Mouse (Mus musculus): ENCODE data around the gene Zfp428. TPM values are rescaled to one million over a fixed set of nuclear protein-coding genes. Genes with fewer than 3 reads are reported as not detected.
A peak's percentile ranks its signal among the peaks of the same experiment; 100 is the strongest.

Zfp428 gene
- total and polyA plus RNA-seq, 2 experiments from 2014 or later = 138 to 219 TPM

- ATAC-seq (no peak), DNase-seq (ENCODE audit: low spot score) (no peak)
- WGBS = 17% methylated on average over 10 of the region's 10 CpGs
- Histone ChIP-seq H3K27me3 (ENCODE audit: insufficient read depth, low read length) (no peaks in the 10 kb centered on the region), H3K9ac (replicated peaks; ENCODE audit: low read length) (no peak overlapping the region; the same call in 1 of the 2 replicates), H3K4me3 (ENCODE audit: low read length) (no peak overlapping the region), H3K36me3 (ENCODE audit: insufficient read depth, low read length) (0 out of 2 replicates have a peak, but pooled peaks cover 6% of the 10 kb centered on the region), H3K4me1 (ENCODE audit: insufficient read depth, low read length) (peaks cover 14% of the 10 kb centered on the region), H3K9me3 (ENCODE audit: low read length) (no peaks in the 10 kb centered on the region), H3K27ac (0 out of 2 replicates have a peak overlapping the region, but pooled peaks have one; percentile 7), H3K4me2 (ENCODE audit: low read depth, low read length) (no peak overlapping the region)
- no peak for TF ChIP-seq CTCF (IDR thresholded peaks at IDR 0.05; ENCODE audit: low read depth)
Measured at GRCm38 (mm10) chr7:24504004-24504403, 2.8 kb upstream of the Zfp428 start.

GRCm38 (mm10) chr7:24504868-24505267 is 1.9 kb upstream of the Zfp428 start:
- 0 out of 2 replicates have a peak, but pooled peaks cover 6% of the 10 kb centered on the region for H3K36me3 ChIP-seq (ENCODE audit: insufficient read depth, low read length)
- H3K9me3 ChIP-seq (ENCODE audit: low read length) = no peaks in the 10 kb centered on the region
- ATAC-seq = no peak
- H3K4me2 ChIP-seq (ENCODE audit: low read depth, low read length) = no peak overlapping the region
- H3K9ac ChIP-seq (replicated peaks; ENCODE audit: low read length) = peak overlapping the region; percentile 35; the same call in 1 of the 2 replicates
- WGBS = 33% methylated on average over 4 of the region's 4 CpGs
- H3K4me3 ChIP-seq (ENCODE audit: low read length) = no peak overlapping the region
- H3K27me3 ChIP-seq (ENCODE audit: insufficient read depth, low read length) = no peaks in the 10 kb centered on the region
- H3K27ac ChIP-seq = peak overlapping the region; percentile 100; the same call in 1 of the 2 replicates
- peaks cover 14% of the 10 kb centered on the region for H3K4me1 ChIP-seq (ENCODE audit: insufficient read depth, low read length)
- DNase-seq (ENCODE audit: low spot score) = no peak
- no peak for TF ChIP-seq CTCF (IDR thresholded peaks at IDR 0.05; ENCODE audit: low read depth)

GRCm38 (mm10) chr7:24505447-24506064 is 1.2 kb upstream of the Zfp428 start:
- peak overlapping the region; percentile 100 for H3K27ac ChIP-seq
- no peaks in the 10 kb centered on the region for H3K27me3 ChIP-seq (ENCODE audit: insufficient read depth, low read length)
- TF ChIP-seq CTCF (IDR thresholded peaks at IDR 0.05; ENCODE audit: low read depth) = no peak
- DNase-seq (ENCODE audit: low spot score) (peak; percentile 11), ATAC-seq (no peak)
- H3K9ac ChIP-seq (replicated peaks; ENCODE audit: low read length) = peak overlapping the region; percentile 35; the same call in 1 of the 2 replicates
- 10% methylated on average over 15 of the region's 15 CpGs for WGBS
- H3K9me3 ChIP-seq (ENCODE audit: low read length) = no peaks in the 10 kb centered on the region
- peaks cover 14% of the 10 kb centered on the region for H3K4me1 ChIP-seq (ENCODE audit: insufficient read depth, low read length)
- H3K36me3 ChIP-seq (ENCODE audit: insufficient read depth, low read length) = 0 out of 2 replicates have a peak, but pooled peaks cover 6% of the 10 kb centered on the region
- H3K4me3 ChIP-seq (ENCODE audit: low read length) = no peak overlapping the region; the same call in 1 of the 2 replicates
- H3K4me2 ChIP-seq (ENCODE audit: low read depth, low read length) = peak overlapping the region; percentile 80

GRCm38 (mm10) chr7:24506065-24506459 is 744 bp upstream of the Zfp428 start:
- Histone ChIP-seq H3K4me3 (ENCODE audit: low read length) (peak overlapping the region; percentile 60), H3K27me3 (ENCODE audit: insufficient read depth, low read length) (no peaks in the 10 kb centered on the region), H3K27ac (peak overlapping the region; percentile 100), H3K4me1 (ENCODE audit: insufficient read depth, low read length) (peaks cover 14% of the 10 kb centered on the region), H3K9me3 (ENCODE audit: low read length) (no peaks in the 10 kb centered on the region), H3K36me3 (ENCODE audit: insufficient read depth, low read length) (0 out of 2 replicates have a peak, but pooled peaks cover 6% of the 10 kb centered on the region), H3K9ac (replicated peaks; ENCODE audit: low read length) (peak overlapping the region; percentile 78), H3K4me2 (ENCODE audit: low read depth, low read length) (peak overlapping the region; percentile 80)
- DNase-seq (ENCODE audit: low spot score) (peak; percentile 43), ATAC-seq (no peak)
- TF ChIP-seq CTCF (IDR thresholded peaks at IDR 0.05; ENCODE audit: low read depth) = no peak
- 5% methylated on average over 3 of the region's 3 CpGs for WGBS

- DNase-seq (ENCODE audit: low spot score) (peak; percentile 81), ATAC-seq (peak; percentile 11)
- Histone ChIP-seq H3K27me3 (ENCODE audit: insufficient read depth, low read length) (no peaks in the 10 kb centered on the region), H3K9ac (replicated peaks; ENCODE audit: low read length) (peak overlapping the region; percentile 78), H3K4me1 (ENCODE audit: insufficient read depth, low read length) (peaks cover 14% of the 10 kb centered on the region), H3K27ac (peak overlapping the region; percentile 100), H3K4me2 (ENCODE audit: low read depth, low read length) (peak overlapping the region; percentile 80), H3K36me3 (ENCODE audit: insufficient read depth, low read length) (0 out of 2 replicates have a peak, but pooled peaks cover 6% of the 10 kb centered on the region), H3K4me3 (ENCODE audit: low read length) (peak overlapping the region; percentile 60), H3K9me3 (ENCODE audit: low read length) (no peaks in the 10 kb centered on the region)
- TF ChIP-seq CTCF (IDR thresholded peaks at IDR 0.05; ENCODE audit: low read depth) = no peak
- WGBS = 0% methylated on average over 12 of the region's 12 CpGs
Measured at GRCm38 (mm10) chr7:24506476-24506837, 349 bp upstream of the Zfp428 start.

GRCm38 (mm10) chr7:24507726-24508114 is 914 bp downstream of the Zfp428 start:
- Histone ChIP-seq H3K4me2 (ENCODE audit: low read depth, low read length) (peak overlapping the region; percentile 80), H3K36me3 (ENCODE audit: insufficient read depth, low read length) (0 out of 2 replicates have a peak, but pooled peaks cover under 1% of the 10 kb centered on the region), H3K27ac (peak overlapping the region; percentile 100), H3K27me3 (ENCODE audit: insufficient read depth, low read length) (no peaks in the 10 kb centered on the region), H3K4me3 (ENCODE audit: low read length) (peak overlapping the region; percentile 60), H3K9ac (replicated peaks; ENCODE audit: low read length) (peak overlapping the region; percentile 78), H3K4me1 (ENCODE audit: insufficient read depth, low read length) (peaks cover 14% of the 10 kb centered on the region), H3K9me3 (ENCODE audit: low read length) (no peaks in the 10 kb centered on the region)
- 1% methylated on average over 20 of the region's 20 CpGs for WGBS
- no peak for DNase-seq (ENCODE audit: low spot score)
- peak; percentile 2 for ATAC-seq
- no peak for TF ChIP-seq CTCF (IDR thresholded peaks at IDR 0.05; ENCODE audit: low read depth)

GRCm38 (mm10) chr7:24512355-24512754 is 5.5 kb downstream of the Zfp428 start, which contains the start of gene AC161166.1:
TSS of gene AC161166.1 (minus strand) at chr7:24512455.
- Histone ChIP-seq H3K36me3 (ENCODE audit: insufficient read depth, low read length) (no peaks in the 10 kb centered on the region), H3K4me2 (ENCODE audit: low read depth, low read length) (no peak within 1 kb of the TSS), H3K9ac (replicated peaks; ENCODE audit: low read length) (no peak within 1 kb of the TSS), H3K27me3 (ENCODE audit: insufficient read depth, low read length) (no peaks in the 10 kb centered on the region), H3K4me3 (ENCODE audit: low read length) (no peak within 1 kb of the TSS), H3K9me3 (ENCODE audit: low read length) (no peaks in the 10 kb centered on the region), H3K27ac (no peak within 1 kb of the TSS), H3K4me1 (ENCODE audit: insufficient read depth, low read length) (peaks cover 4% of the 10 kb centered on the region)
- 87% methylated on average over 7 of the region's 7 CpGs for WGBS
- no peak for TF ChIP-seq CTCF (IDR thresholded peaks at IDR 0.05; ENCODE audit: low read depth)
- ATAC-seq = no peak
- no peak for DNase-seq (ENCODE audit: low spot score)

All from hindbrain, postnatal 0 days (tissue).